Mouse (Mus musculus) liver, embryonic 12.5 days (tissue): ENCODE measurements around the gene Rps8. TPM values are rescaled to one million over a fixed set of nuclear protein-coding genes. Genes with fewer than 3 reads are reported as not detected.

Experiments
- ATAC-seq: fragments of 200-750 bp; cut with Nextera tagmentation; 2 replicates; pipeline ENCODE4 v1.8.0; 2017; ENCODE audit warnings: moderate number of reproducible peaks, mild to moderate bottlenecking, moderate library complexity
- H3K27ac ChIP-seq: fragments of 300-500 bp; sonication (generic); 2 replicates; pipeline ENCODE4 v1.5.1; 2016; ENCODE audit warnings: mild to moderate bottlenecking
- H3K27me3 ChIP-seq: fragments of 300-500 bp; sonication (generic); replicated peaks from 2 replicates; pipeline ENCODE4 v1.6.1; 2016; ENCODE audit warnings: mild to moderate bottlenecking, moderate library complexity
- H3K36me3 ChIP-seq: fragments of 300-500 bp; sonication (generic); 2 replicates; pipeline ENCODE4 v1.6.1; 2016; ENCODE audit warnings: mild to moderate bottlenecking, moderate library complexity
- H3K4me1 ChIP-seq: fragments of 300-500 bp; sonication (generic); 2 replicates; pipeline ENCODE4 v1.6.1; 2016
- H3K4me2 ChIP-seq: fragments of 300-500 bp; sonication (generic); 2 replicates; pipeline ENCODE4 v1.6.1; 2016; ENCODE audit warnings: mild to moderate bottlenecking, moderate library complexity
- H3K4me3 ChIP-seq: fragments of 300-500 bp; sonication (generic); 2 replicates; pipeline ENCODE4 v1.5.1; 2016; ENCODE audit warnings: mild to moderate bottlenecking, moderate library complexity
- H3K9ac ChIP-seq: fragments of 300-500 bp; sonication (generic); 2 replicates; pipeline ENCODE4 v1.6.1; 2016; ENCODE audit warnings: mild to moderate bottlenecking, moderate library complexity
- H3K9me3 ChIP-seq: fragments of 300-500 bp; sonication (generic); replicated peaks from 2 replicates; pipeline ENCODE4 v1.6.1; 2016; ENCODE audit warnings: mild to moderate bottlenecking, moderate library complexity
- WGBS: fragments of 180-500 bp; shearing (Covaris S2); methylation state at CpG from one replicate; pipeline ENCODE4 v1.1.7; 2016; ENCODE audit not compliant: insufficient replicate concordance; 5-methylcytosine and 5-hydroxymethylcytosine counted together
- microRNA-seq: library from miRNA; unstranded; fragments of <30 nt; microRNA quantifications from one replicate; pipeline ENCODE4, GENCODE M21; 2017
- polyA plus RNA-seq: library from polyadenylated mRNA; unstranded; fragments of >200 nt; fragmentation: Nextera tagmentation; extraction: Ambion mirVana; gene quantifications from 2 replicates; pipeline ENCODE4 v1.2.1, GENCODE M21; 2016

Rps8 gene
- polyA plus RNA-seq, 1 experiment from 2014 or later: 969 TPM

- 79% methylated on average over 10 of the region's 10 CpGs for WGBS
- Histone ChIP-seq H3K27me3 (peaks cover 39% of the 10 kb centered on the region), H3K9ac (no peak overlapping the region), H3K4me3 (no peak overlapping the region), H3K4me1 (no peaks in the 10 kb centered on the region), H3K9me3 (no peaks in the 10 kb centered on the region), H3K4me2 (no peak overlapping the region), H3K27ac (no peak overlapping the region), H3K36me3 (no peaks in the 10 kb centered on the region)
- ATAC-seq: no peak
Measured at GRCm38 (mm10) chr4:117105127-117105526, 50.9 kb downstream of the Rps8 start.

DNA sequence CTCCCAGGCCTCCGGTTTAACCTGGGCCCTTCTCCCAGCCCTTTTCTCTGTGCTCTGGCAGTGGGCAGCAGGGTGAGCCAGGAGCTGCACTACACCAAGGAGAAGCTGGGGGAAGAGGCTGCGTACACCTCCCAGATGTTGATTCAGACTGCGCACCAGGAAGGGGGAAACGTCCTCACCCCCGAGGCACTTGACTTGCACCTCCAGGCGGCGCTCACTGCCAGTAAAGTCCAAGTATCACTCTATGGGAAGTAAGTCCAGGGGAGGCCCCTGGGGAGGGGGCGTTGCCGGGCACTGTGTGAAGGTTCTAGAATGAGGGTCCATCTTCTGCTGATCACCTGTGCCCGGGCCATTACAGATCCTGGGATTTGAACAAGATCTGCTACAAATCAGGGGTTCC lies 51.4 kb downstream of the Rps8 start:
- Histone ChIP-seq H3K36me3 (no peaks in the 10 kb centered on the region), H3K4me2 (no peak overlapping the region), H3K4me3 (no peak overlapping the region), H3K9ac (no peak overlapping the region), H3K27ac (no peak overlapping the region), H3K9me3 (no peaks in the 10 kb centered on the region), H3K4me1 (no peaks in the 10 kb centered on the region), H3K27me3 (peaks cover 39% of the 10 kb centered on the region)
- WGBS: 72% methylated on average over 10 of the region's 10 CpGs
- ATAC-seq: no peak

Small RNA genes lying within 50 kb of the gene (microRNA-seq; reads per million reads assigned to microRNA genes)
- gene Gm22398: not detected

Other genes with a start within 250 kb of the Rps8 start
- gene Urod, start 161.8 kb downstream of the Rps8 start, polyA plus RNA-seq: 547 and 565 TPM in 2 replicates
- gene Hectd3, start 160.9 kb downstream of the Rps8 start, polyA plus RNA-seq: 11.8 TPM in 2 replicates
- 55.2 and 55.3 TPM in 2 replicates for gene Eif2b3, start 136.8 kb downstream of the Rps8 start, polyA plus RNA-seq
- gene Ptch2, start 60.2 kb downstream of the Rps8 start, polyA plus RNA-seq: 1.3 and 1.4 TPM in 2 replicates
- 6.4 and 7.1 TPM in 2 replicates for gene Btbd19, start 30.5 kb downstream of the Rps8 start, polyA plus RNA-seq
- not detected in 2 replicates for gene Tctex1d4, start 29.4 kb downstream of the Rps8 start, polyA plus RNA-seq
- gene Plk3, start 22.3 kb downstream of the Rps8 start, polyA plus RNA-seq: 2.2 and 2.8 TPM in 2 replicates
- 45.7 and 47.7 TPM in 2 replicates for gene Kif2c, start 26.4 kb upstream of the Rps8 start, polyA plus RNA-seq
- gene Tmem53, start 95.7 kb upstream of the Rps8 start, polyA plus RNA-seq: 1.8 and 2.3 TPM in 2 replicates
- gene Armh1, start 95.9 kb upstream of the Rps8 start, polyA plus RNA-seq: 0.17 TPM in 1 of 2 replicates, not detected in the other